Mouse (Mus musculus): ENCODE data around the gene Defb15. TPM values are rescaled to one million over a fixed set of nuclear protein-coding genes. Genes with fewer than 3 reads are reported as not detected.

Defb15 gene
- polyA plus RNA-seq (2012; rRNA removed): not detected in 2 replicates
- polyA plus RNA-seq (2014; fragmentation: Nextera tagmentation; extraction: Ambion mirVana): not detected in 2 replicates

DNA sequence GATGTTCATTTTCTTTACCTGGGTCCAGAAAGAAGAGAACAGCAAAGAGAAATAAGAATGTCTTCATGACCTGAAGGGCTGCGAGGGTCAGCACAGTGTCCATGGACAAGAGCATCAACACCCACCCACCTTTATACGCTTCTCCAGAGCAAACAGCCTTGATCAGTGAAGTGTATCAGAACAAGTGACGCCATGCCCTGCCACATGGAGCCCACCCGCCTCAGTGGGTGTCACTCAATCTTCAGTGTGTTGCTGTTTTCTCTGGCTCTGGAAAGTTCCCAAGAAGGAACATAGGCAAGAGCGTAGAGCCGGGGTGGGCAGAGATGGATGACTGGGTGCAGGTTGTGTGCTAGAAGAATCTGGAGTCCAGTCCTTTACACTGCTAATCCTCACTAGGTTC is at the start of gene Defb15:
TSS of gene Defb15 (minus strand) at position 101 of the 400 bp plus-strand sequence.
- TF ChIP-seq CTCF (IDR thresholded peaks at IDR 0.05; ENCODE audit: low read depth) (no peak), EP300 (IDR thresholded peaks at IDR 0.05; ENCODE audit: low read depth) (no peak)
- H3K4me2 ChIP-seq (ENCODE audit: low read depth): no peak within 1 kb of the TSS
- H3K36me3 ChIP-seq (replicated peaks; ENCODE audit: control insufficient read depth, insufficient read depth, low read depth): no peaks in the 10 kb centered on the region
- no peak within 1 kb of the TSS for H3K27ac ChIP-seq
- no peak for ATAC-seq (ENCODE audit: insufficient read depth)
- no peaks in the 10 kb centered on the region for H3K9me3 ChIP-seq (ENCODE audit: control insufficient read depth, low read length)
- no peak within 1 kb of the TSS for H3K4me3 ChIP-seq (ENCODE audit: insufficient read depth in 1 of 2, low read depth in 2 of 2, low read length in 2 of 2)
- H3K27me3 ChIP-seq (ENCODE audit: control insufficient read depth, insufficient read depth, low read length): no peaks in the 10 kb centered on the region
- no peak for DNase-seq (ENCODE audit: low read depth in 3 of 3, low spot score in 3 of 3)
- H3K4me1 ChIP-seq (replicated peaks; ENCODE audit: control insufficient read depth in 2 of 2, insufficient read depth in 2 of 2, low read length in 1 of 2): no peaks in the 10 kb centered on the region
- H3K9ac ChIP-seq (replicated peaks): no peak within 1 kb of the TSS
- WGBS (ENCODE audit: insufficient replicate concordance): 73% methylated on average over 6 of the region's 6 CpGs

DNA sequence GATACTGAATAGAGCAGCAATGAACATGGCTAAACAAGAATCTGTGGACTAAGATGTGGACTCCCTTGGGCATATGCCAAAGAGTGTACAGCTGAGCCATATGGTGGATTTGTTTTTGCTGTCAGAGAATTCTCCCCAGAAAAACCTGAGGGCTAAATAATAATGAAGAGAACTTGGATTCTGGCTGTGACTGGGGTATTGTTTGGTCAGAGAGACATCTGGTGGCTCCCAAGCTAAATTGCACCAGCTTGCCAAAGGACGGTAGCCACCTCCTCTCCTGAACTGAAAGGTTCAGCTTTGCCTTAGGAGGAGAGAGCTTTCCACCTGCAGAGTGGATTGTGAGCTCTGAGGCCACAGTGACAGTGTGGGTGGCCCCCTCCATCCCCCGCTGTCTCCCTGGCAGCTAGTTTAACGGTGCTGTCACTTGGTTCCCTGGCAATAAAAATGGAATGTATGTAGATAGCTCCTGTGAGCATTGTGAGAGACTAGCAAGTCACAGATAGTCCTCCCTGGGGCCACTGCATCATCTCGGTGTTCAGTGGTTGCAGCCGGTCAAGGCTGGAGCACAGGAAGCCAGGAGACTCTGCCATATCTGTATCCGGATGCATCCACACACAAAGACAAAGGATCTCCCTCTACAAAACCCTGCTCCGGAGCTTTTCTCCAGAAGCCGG is 49.3 kb upstream of the Defb15 start:
- no peaks in the 10 kb centered on the region for H3K9me3 ChIP-seq (ENCODE audit: control insufficient read depth, low read length)
- WGBS (ENCODE audit: insufficient replicate concordance): 56% methylated on average over 8 of the region's 8 CpGs
- H3K36me3 ChIP-seq (replicated peaks; ENCODE audit: control insufficient read depth, insufficient read depth, low read depth): no peaks in the 10 kb centered on the region
- H3K9ac ChIP-seq (replicated peaks): no peak overlapping the region
- H3K4me3 ChIP-seq (ENCODE audit: insufficient read depth in 1 of 2, low read depth in 2 of 2, low read length in 2 of 2): no peak overlapping the region
- no peak overlapping the region for H3K4me2 ChIP-seq (ENCODE audit: low read depth)
- ATAC-seq (ENCODE audit: insufficient read depth): no peak
- DNase-seq (ENCODE audit: low read depth in 3 of 3, low spot score in 3 of 3): no peak
- H3K27ac ChIP-seq: no peak overlapping the region
- no peaks in the 10 kb centered on the region for H3K27me3 ChIP-seq (ENCODE audit: control insufficient read depth, insufficient read depth, low read length)
- no peak for TF ChIP-seq EP300 (IDR thresholded peaks at IDR 0.05; ENCODE audit: low read depth)
- TF ChIP-seq CTCF (IDR thresholded peaks at IDR 0.05; ENCODE audit: low read depth): peak; percentile 28; the same call in 1 of the 2 replicates
- H3K4me1 ChIP-seq (replicated peaks; ENCODE audit: control insufficient read depth in 2 of 2, insufficient read depth in 2 of 2, low read length in 1 of 2): no peaks in the 10 kb centered on the region

DNA sequence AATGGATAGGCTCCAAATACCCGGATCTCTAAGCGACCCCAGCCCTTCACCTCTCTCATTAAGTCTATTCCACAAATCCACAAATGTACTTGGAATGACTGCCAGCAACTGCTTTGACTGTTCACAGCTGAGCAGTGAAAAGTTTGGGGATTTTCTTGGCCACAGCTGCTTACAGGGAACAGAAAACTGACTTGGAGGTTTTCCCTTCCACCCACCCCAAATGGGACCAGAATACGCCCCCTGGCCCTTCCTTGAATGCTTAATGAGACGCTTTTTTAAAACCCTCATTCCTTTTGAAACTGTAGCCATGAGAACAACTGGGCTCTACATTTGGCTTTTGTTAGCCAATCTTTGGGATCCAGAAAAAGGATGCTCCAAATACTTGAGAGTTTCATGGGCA is 45.7 kb upstream of the Defb15 start:
- DNase-seq (ENCODE audit: low read depth in 3 of 3, low spot score in 3 of 3) (no peak), ATAC-seq (ENCODE audit: insufficient read depth) (no peak)
- H3K4me2 ChIP-seq (ENCODE audit: low read depth): no peak overlapping the region
- H3K9ac ChIP-seq (replicated peaks): no peak overlapping the region
- H3K27ac ChIP-seq: no peak overlapping the region
- no peaks in the 10 kb centered on the region for H3K9me3 ChIP-seq (ENCODE audit: control insufficient read depth, low read length)
- WGBS (ENCODE audit: insufficient replicate concordance): 45% methylated on average over 4 of the region's 4 CpGs
- no peaks in the 10 kb centered on the region for H3K27me3 ChIP-seq (ENCODE audit: control insufficient read depth, insufficient read depth, low read length)
- no peak overlapping the region for H3K4me3 ChIP-seq (ENCODE audit: insufficient read depth in 1 of 2, low read depth in 2 of 2, low read length in 2 of 2)
- H3K36me3 ChIP-seq (replicated peaks; ENCODE audit: control insufficient read depth, insufficient read depth, low read depth): no peaks in the 10 kb centered on the region
- TF ChIP-seq EP300 (IDR thresholded peaks at IDR 0.05; ENCODE audit: low read depth) (no peak), CTCF (IDR thresholded peaks at IDR 0.05; ENCODE audit: low read depth) (no peak)
- H3K4me1 ChIP-seq (replicated peaks; ENCODE audit: control insufficient read depth in 2 of 2, insufficient read depth in 2 of 2, low read length in 1 of 2): no peaks in the 10 kb centered on the region

DNA sequence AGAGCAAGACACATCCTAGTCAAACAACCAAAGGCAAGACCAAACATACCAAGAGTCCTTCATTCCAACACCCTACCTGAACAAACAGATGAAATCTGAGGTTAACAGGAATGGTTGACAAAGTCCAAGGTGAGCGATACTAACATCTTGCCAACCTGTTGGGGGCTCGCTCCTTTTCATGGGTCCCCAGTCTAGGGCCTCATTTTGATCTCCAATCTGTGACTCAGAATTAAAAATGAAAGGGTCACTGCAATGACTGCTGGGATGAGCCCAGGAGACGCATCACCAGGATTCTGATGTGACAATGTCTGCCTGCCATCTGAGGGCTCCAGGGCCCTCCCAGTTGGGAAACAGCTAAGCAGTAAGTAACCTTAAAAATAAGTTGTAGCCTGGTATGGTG is 37.0 kb upstream of the Defb15 start, which contains the start of gene Ccdc70:
TSS of gene Ccdc70 (plus strand) at position 301 of the 400 bp plus-strand sequence.
- no peaks in the 10 kb centered on the region for H3K9me3 ChIP-seq (ENCODE audit: control insufficient read depth, low read length)
- no peaks in the 10 kb centered on the region for H3K36me3 ChIP-seq (replicated peaks; ENCODE audit: control insufficient read depth, insufficient read depth, low read depth)
- no peak within 1 kb of the TSS for H3K27ac ChIP-seq
- no peak within 1 kb of the TSS for H3K9ac ChIP-seq (replicated peaks)
- H3K27me3 ChIP-seq (ENCODE audit: control insufficient read depth, insufficient read depth, low read length): no peaks in the 10 kb centered on the region
- no peak within 1 kb of the TSS for H3K4me3 ChIP-seq (ENCODE audit: insufficient read depth in 1 of 2, low read depth in 2 of 2, low read length in 2 of 2)
- no peak within 1 kb of the TSS for H3K4me2 ChIP-seq (ENCODE audit: low read depth)
- WGBS (ENCODE audit: insufficient replicate concordance): 66% methylated on average over 3 of the region's 3 CpGs
- no peaks in the 10 kb centered on the region for H3K4me1 ChIP-seq (replicated peaks; ENCODE audit: control insufficient read depth in 2 of 2, insufficient read depth in 2 of 2, low read length in 1 of 2)
- DNase-seq (ENCODE audit: low read depth in 3 of 3, low spot score in 3 of 3) (no peak), ATAC-seq (ENCODE audit: insufficient read depth) (no peak)
- TF ChIP-seq EP300 (IDR thresholded peaks at IDR 0.05; ENCODE audit: low read depth) (no peak), CTCF (IDR thresholded peaks at IDR 0.05; ENCODE audit: low read depth) (no peak)

DNA sequence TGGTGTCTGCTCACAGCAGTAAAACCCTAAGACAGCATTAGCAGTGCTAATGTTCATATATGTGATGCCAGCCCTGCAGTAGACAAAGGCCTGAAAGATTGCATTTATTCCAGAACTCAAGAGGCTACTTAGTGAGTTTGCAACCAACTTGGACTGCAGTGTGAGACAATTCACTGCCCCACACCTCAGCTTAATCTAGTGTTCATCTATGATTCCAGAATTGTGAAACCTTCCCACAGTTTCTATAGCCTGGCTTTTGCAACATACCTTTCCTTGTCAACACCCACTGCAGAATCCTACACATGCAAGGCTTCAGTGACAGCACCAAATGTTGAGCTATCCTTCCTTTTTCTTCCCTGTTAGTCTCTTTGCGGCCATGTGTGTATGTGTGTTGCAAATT is 34.1 kb upstream of the Defb15 start:
- no peak overlapping the region for H3K9ac ChIP-seq (replicated peaks)
- no peaks in the 10 kb centered on the region for H3K9me3 ChIP-seq (ENCODE audit: control insufficient read depth, low read length)
- ATAC-seq (ENCODE audit: insufficient read depth) (no peak), DNase-seq (ENCODE audit: low read depth in 3 of 3, low spot score in 3 of 3) (no peak)
- no peaks in the 10 kb centered on the region for H3K27me3 ChIP-seq (ENCODE audit: control insufficient read depth, insufficient read depth, low read length)
- TF ChIP-seq EP300 (IDR thresholded peaks at IDR 0.05; ENCODE audit: low read depth) (no peak), CTCF (IDR thresholded peaks at IDR 0.05; ENCODE audit: low read depth) (no peak)
- H3K4me1 ChIP-seq (replicated peaks; ENCODE audit: control insufficient read depth in 2 of 2, insufficient read depth in 2 of 2, low read length in 1 of 2): no peaks in the 10 kb centered on the region
- H3K4me2 ChIP-seq (ENCODE audit: low read depth): no peak overlapping the region
- no peak overlapping the region for H3K27ac ChIP-seq
- 44% methylated on average over 1 of the region's 1 CpGs for WGBS (ENCODE audit: insufficient replicate concordance)
- H3K36me3 ChIP-seq (replicated peaks; ENCODE audit: control insufficient read depth, insufficient read depth, low read depth): no peaks in the 10 kb centered on the region
- H3K4me3 ChIP-seq (ENCODE audit: insufficient read depth in 1 of 2, low read depth in 2 of 2, low read length in 2 of 2): no peak overlapping the region

All from liver, embryonic 14.5 days (tissue).